Mouse (Mus musculus) kidney, postnatal 10 days (tissue): ENCODE data around the gene Ggnbp2.
A peak's percentile ranks its signal among the peaks of the same experiment; 100 is the strongest.
"Not testable (repeated sequence)": the region's sequence is repeated elsewhere in the genome, so short reads cannot be mapped to it uniquely, and the experiment has no call there.

Experiments
- DNase-seq: peaks from one replicate; pipeline ENCODE4 v3.0.0; 2021; ENCODE audit warnings: mixed read lengths

Ggnbp2 gene

GRCm38 (mm10) chr11:84879007-84879771 is 8.6 kb upstream of the Ggnbp2 start:
- no peak for DNase-seq

- DNase-seq, result not testable (repeated sequence)
Measured at GRCm38 (mm10) chr11:84876020-84876419, 5.4 kb upstream of the Ggnbp2 start.

- no peak for DNase-seq
Measured at GRCm38 (mm10) chr11:84873042-84873833, 2.6 kb upstream of the Ggnbp2 start.

GRCm38 (mm10) chr11:84871548-84872069 is 992 bp upstream of the Ggnbp2 start:
- DNase-seq, result no peak

- no peak for DNase-seq
Measured at GRCm38 (mm10) chr11:84871046-84871445, 429 bp upstream of the Ggnbp2 start.

- peak; percentile 98 for DNase-seq
Measured at GRCm38 (mm10) chr11:84869537-84870232, 932 bp downstream of the Ggnbp2 start.

- no peak for DNase-seq
Measured at GRCm38 (mm10) chr11:84868786-84869259, 1.8 kb downstream of the Ggnbp2 start.

- no peak for DNase-seq
Measured at GRCm38 (mm10) chr11:84867586-84867985, 3.0 kb downstream of the Ggnbp2 start.

- no peak for DNase-seq
Measured at GRCm38 (mm10) chr11:84865268-84865667, 5.3 kb downstream of the Ggnbp2 start.

GRCm38 (mm10) chr11:84855285-84855684 is 15.3 kb downstream of the Ggnbp2 start:
- no peak for DNase-seq

GRCm38 (mm10) chr11:84847475-84848090 is 23.0 kb downstream of the Ggnbp2 start:
- no peak for DNase-seq

- DNase-seq, result no peak
Measured at GRCm38 (mm10) chr11:84846741-84847474, 23.7 kb downstream of the Ggnbp2 start.

- no peak for DNase-seq
Measured at GRCm38 (mm10) chr11:84839330-84839729, 31.3 kb downstream of the Ggnbp2 start.

GRCm38 (mm10) chr11:84829495-84829894 is 41.1 kb downstream of the Ggnbp2 start:
- DNase-seq, result not testable (repeated sequence)

- peak; percentile 97 for DNase-seq
Measured at GRCm38 (mm10) chr11:84828516-84829399, 41.9 kb downstream of the Ggnbp2 start, which contains the start of gene Dhrs11. Gene Dhrs11 (minus strand): TSS chr11:84828994.

GRCm38 (mm10) chr11:84827901-84828503 is 42.6 kb downstream of the Ggnbp2 start:
- no peak for DNase-seq

GRCm38 (mm10) chr11:84827492-84827891 is 43.1 kb downstream of the Ggnbp2 start:
- no peak for DNase-seq

GRCm38 (mm10) chr11:84826185-84826584 is 44.4 kb downstream of the Ggnbp2 start:
- DNase-seq, result peak; percentile 67

- no peak for DNase-seq
Measured at GRCm38 (mm10) chr11:84825261-84825807, 45.3 kb downstream of the Ggnbp2 start.

GRCm38 (mm10) chr11:84823484-84823897 is 47.1 kb downstream of the Ggnbp2 start:
- DNase-seq, result no peak
